Mouse (Mus musculus) hindbrain, embryonic 10.5 days (tissue): ENCODE measurements around the gene Gm3383. TPM values are rescaled to one million over a fixed set of nuclear protein-coding genes. Genes with fewer than 3 reads are reported as not detected.
"Not testable (repeated sequence)": the region's sequence is repeated elsewhere in the genome, so short reads cannot be mapped to it uniquely, and the experiment has no call there.

Experiments used
- DNase-seq: peaks from one replicate; pipeline ENCODE4 v3.0.0-alpha.2; 2017; ENCODE audit warnings: low spot score
- H3K27ac ChIP-seq: fragments of 300-500 bp; sonication (generic); 2 replicates; pipeline ENCODE4 v1.5.1; 2016; ENCODE audit warnings: mild to moderate bottlenecking, moderate library complexity
- H3K27me3 ChIP-seq: fragments of 300-500 bp; sonication (generic); 2 replicates; pipeline ENCODE4 v1.6.1; 2016; ENCODE audit warnings: mild to moderate bottlenecking; ENCODE audit not compliant: poor library complexity, insufficient read depth, severe bottlenecking
- H3K36me3 ChIP-seq: fragments of 300-500 bp; sonication (generic); 2 replicates; pipeline ENCODE4 v1.6.1; 2016; ENCODE audit warnings: mild to moderate bottlenecking, moderate library complexity
- H3K4me1 ChIP-seq: fragments of 300-500 bp; sonication (generic); replicated peaks from 2 replicates; pipeline ENCODE4 v1.6.1; 2016; ENCODE audit warnings: mild to moderate bottlenecking
- H3K4me3 ChIP-seq: fragments of 300-500 bp; sonication (generic); 2 replicates; pipeline ENCODE4 v1.5.1; 2016; ENCODE audit warnings: mild to moderate bottlenecking, moderate library complexity
- H3K9me3 ChIP-seq: fragments of 300-500 bp; sonication (generic); 2 replicates; pipeline ENCODE4 v1.6.1; 2016; ENCODE audit warnings: mild to moderate bottlenecking, moderate library complexity
- WGBS: fragments of 180-500 bp; shearing (Covaris S2); methylation state at CpG from one replicate; pipeline ENCODE4 v1.1.7; 2016; 5-methylcytosine and 5-hydroxymethylcytosine counted together
- polyA plus RNA-seq: library from polyadenylated mRNA; unstranded; fragments of >200 nt; fragmentation: Nextera tagmentation; extraction: Ambion mirVana; gene quantifications from 2 replicates; pipeline ENCODE4 v1.2.1, GENCODE M21; 2016

The Gm3383 gene
- polyA plus RNA-seq = 0.65 and 0.77 TPM in 2 replicates

DNA sequence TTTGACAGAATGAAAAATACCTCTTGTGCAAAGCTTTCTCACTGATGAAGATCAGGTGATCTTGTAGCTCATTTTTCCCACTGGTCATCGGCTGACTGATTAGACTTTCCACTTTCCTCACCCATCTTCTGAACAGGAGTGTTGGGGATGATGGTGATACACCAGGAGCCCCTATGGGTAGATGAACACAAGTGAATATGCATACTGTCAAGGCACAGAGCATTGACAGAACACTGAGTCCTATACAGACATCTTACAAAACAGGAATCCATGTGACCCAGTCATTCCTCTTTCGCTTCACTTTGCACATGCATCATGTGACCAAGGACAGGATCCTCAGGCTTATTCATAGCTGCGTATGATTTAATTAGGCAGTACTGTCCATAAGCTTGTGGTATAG lies at the start of gene Gm3383:
Gene Gm3383 (minus strand): TSS at position 101 of the 400 bp plus-strand sequence.
- no CpG with 5 or more reads among the region's 3 CpGs for WGBS
- not testable (repeated sequence) for H3K27ac ChIP-seq, H3K27me3 ChIP-seq, H3K4me3 ChIP-seq, H3K36me3 ChIP-seq, H3K9me3 ChIP-seq, DNase-seq, H3K4me1 ChIP-seq

- not testable (repeated sequence) for H3K27me3 ChIP-seq, H3K27ac ChIP-seq, H3K9me3 ChIP-seq, DNase-seq, H3K4me1 ChIP-seq, H3K36me3 ChIP-seq, H3K4me3 ChIP-seq
- WGBS = 82% methylated on average over 3 of the region's 3 CpGs
These were observed 48.1 kb upstream of the Gm3383 start for GRCm38 (mm10) chr14:5855911-5856310.

DNA sequence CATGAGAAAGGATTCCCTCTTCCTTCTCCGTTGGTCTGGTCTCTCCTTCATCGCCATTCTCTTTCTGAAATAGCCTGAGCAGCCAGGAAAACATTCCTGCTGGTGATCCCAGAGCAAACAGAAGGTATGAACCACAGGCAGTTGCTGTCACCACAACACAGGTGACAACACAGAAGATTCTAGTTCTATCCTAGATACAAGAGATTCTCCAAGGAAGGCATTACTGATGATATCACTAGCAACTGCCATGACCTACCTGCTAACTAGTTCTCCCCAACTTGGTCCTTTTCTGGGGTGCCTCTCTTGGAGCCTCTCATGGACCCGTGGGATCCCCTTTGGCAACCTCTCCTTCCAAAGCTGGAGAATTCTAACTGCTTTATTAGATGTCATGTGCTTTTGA lies 22.4 kb upstream of the Gm3383 start, which contains the start of gene Gm3424:
Gene Gm3424 (minus strand): TSS at position 101 of the 400 bp plus-strand sequence.
- H3K4me3 ChIP-seq, DNase-seq, H3K27ac ChIP-seq, H3K9me3 ChIP-seq, H3K27me3 ChIP-seq, H3K36me3 ChIP-seq, H3K4me1 ChIP-seq: not testable (repeated sequence)
- WGBS = no CpG with 5 or more reads among the region's 3 CpGs

DNA sequence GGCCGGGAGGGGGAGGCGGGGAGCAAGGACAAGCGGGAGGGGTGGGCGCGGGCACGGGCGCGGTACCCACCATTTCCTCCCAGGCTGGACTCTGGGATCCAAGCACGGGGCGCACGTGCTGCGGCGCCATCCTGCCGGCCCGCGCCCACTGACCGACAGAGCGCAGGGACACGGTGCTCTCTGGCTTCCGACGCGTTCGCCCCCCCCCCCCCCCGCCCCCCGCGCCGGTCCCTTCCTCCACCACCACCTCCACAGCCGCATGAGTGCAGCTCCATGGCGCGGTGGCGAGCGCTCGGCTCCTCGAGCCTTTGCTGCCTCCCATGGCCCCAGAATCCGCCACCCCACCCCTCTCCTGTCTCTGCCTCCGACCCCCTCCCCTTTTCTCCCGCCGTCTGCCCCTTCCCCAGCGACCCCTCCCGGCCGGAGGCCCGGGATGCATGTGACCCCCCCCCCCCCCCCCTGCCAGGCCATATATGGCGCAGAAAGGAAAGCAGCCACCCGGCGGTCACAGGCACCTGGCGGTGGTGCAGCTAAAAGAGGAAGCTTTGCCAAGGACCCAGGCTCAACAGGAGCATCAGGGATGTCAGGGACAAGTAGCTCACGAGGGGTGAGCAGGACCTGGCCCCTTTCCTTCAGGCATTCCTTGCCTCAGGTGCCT lies 5.0 kb upstream of the Gm3383 start:
- DNase-seq, H3K4me1 ChIP-seq, H3K9me3 ChIP-seq, H3K27ac ChIP-seq, H3K36me3 ChIP-seq, H3K4me3 ChIP-seq, H3K27me3 ChIP-seq: not testable (repeated sequence)
- WGBS = no CpG with 5 or more reads among the region's 47 CpGs

GRCm38 (mm10) chr14:5741477-5741876 lies 66.3 kb downstream of the Gm3383 start, which contains the start of gene Gm3373:
Gene Gm3373, minus strand, starts transcription at chr14:5741577.
- not testable (repeated sequence) for H3K4me1 ChIP-seq, H3K27ac ChIP-seq, H3K27me3 ChIP-seq, H3K4me3 ChIP-seq, H3K9me3 ChIP-seq, DNase-seq, H3K36me3 ChIP-seq
- WGBS = no CpG with 5 or more reads among the region's 37 CpGs

GRCm38 (mm10) chr14:5687357-5687756 lies 120.4 kb downstream of the Gm3383 start, which contains the start of gene Gm9603:
Gene Gm9603, minus strand, starts transcription at chr14:5687457.
- not testable (repeated sequence) for H3K4me3 ChIP-seq, DNase-seq, H3K4me1 ChIP-seq, H3K9me3 ChIP-seq, H3K27ac ChIP-seq, H3K36me3 ChIP-seq, H3K27me3 ChIP-seq
- WGBS = no CpG with 5 or more reads among the region's 2 CpGs

DNA sequence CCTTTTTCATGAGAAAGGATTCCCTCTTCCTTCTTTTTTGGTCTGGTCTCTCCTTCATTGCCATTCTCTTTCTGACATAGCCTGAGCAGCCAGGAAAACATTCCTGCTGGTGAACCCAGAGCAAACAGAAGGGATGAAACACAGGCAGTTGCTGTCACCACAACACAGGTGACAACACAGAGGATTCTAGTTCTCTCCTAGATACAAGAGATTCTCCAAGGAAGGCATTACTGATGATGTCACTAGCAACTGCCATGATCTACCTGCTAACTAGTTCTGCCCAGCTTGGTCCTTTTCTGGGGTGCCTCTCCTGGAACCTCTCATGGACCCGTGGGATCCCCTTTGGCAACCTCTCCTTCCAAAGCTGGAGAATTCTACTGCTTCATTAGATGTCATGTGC lies 174.9 kb downstream of the Gm3383 start, which contains the start of gene Gm8265:
Gene Gm8265 (minus strand): TSS at position 101 of the 400 bp plus-strand sequence.
- no CpG with 5 or more reads among the region's 1 CpGs for WGBS
- H3K4me1 ChIP-seq, H3K36me3 ChIP-seq, DNase-seq, H3K4me3 ChIP-seq, H3K9me3 ChIP-seq, H3K27me3 ChIP-seq, H3K27ac ChIP-seq: not testable (repeated sequence)

Other genes with a start within 250 kb of the Gm3383 start
- not detected in 2 replicates for gene Gm8265, start 175.0 kb downstream of the Gm3383 start, polyA plus RNA-seq
- gene Gm9603, start 120.5 kb downstream of the Gm3383 start, polyA plus RNA-seq = not detected in 2 replicates
- 0.22 and 0.24 TPM in 2 replicates for gene Gm3373, start 66.4 kb downstream of the Gm3383 start, polyA plus RNA-seq
- not detected in 2 replicates for gene Gm3424, start 22.3 kb upstream of the Gm3383 start, polyA plus RNA-seq
- gene Gm8237, start 72.4 kb upstream of the Gm3383 start, polyA plus RNA-seq = 0.39 and 0.52 TPM in 2 replicates
- gene Gm3248, start 153.8 kb upstream of the Gm3383 start, polyA plus RNA-seq = 0.32 and 0.59 TPM in 2 replicates
- gene Gm3453, start 171.2 kb upstream of the Gm3383 start, polyA plus RNA-seq = not detected in 2 replicates